Mouse (Mus musculus): ENCODE measurements at regions not wholly inside any gene's neighbourhood (a gene's known extent, or its start where the extent isn't known, plus 50 kb on each side); places are given as distances from the start of the nearest gene placed in this dataset.

DNA sequence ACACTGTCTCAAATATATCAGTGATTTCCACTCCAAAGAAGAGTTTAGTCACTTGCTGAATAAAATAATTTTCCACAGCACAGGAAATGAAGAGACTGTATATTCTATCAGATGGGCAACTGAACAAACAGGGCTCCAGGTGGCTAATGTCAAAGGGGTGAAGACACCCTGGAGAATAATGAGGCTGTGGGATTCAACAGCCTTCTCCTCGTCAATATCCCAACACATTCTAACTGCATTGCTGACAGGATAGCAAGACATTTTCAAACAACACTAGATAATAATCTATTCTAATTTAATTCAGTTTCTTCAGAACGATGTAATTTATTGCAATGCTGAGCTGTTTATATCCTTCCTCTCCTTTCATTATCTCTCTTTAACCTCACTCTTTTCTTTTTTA, 134.4 kb upstream of the Klhl13 start:
- no peak for DNase-seq (ENCODE audit: low spot score in 2 of 2)

GRCm38 (mm10) chrX:23495199-23495598, 130.3 kb upstream of the Klhl13 start:
- no peak for DNase-seq (ENCODE audit: low spot score in 2 of 2)

DNA sequence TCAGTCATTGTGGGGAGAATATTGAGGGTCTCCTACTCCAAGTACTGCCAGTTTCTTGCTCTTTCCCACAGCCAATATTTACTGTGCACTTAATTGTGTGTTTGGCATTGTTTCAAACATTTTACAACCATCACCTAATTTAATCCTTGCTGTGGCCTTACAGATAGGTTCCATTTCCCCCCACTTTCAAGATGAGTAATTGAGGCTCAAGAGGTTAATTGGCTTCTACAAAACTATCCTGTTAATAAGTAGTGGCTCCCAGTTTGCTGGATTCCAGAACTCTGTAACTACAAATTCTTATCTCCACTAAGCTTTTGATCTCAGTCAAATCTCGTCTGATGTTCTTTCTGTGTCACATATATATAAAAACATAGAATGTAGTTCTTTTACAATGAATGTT, 112.0 kb upstream of the Klhl13 start:
- no peak for DNase-seq (ENCODE audit: low spot score in 2 of 2)

GRCm38 (mm10) chrX:23466031-23466430, 101.1 kb upstream of the Klhl13 start:
- no peak for DNase-seq (ENCODE audit: low spot score in 2 of 2)

DNA sequence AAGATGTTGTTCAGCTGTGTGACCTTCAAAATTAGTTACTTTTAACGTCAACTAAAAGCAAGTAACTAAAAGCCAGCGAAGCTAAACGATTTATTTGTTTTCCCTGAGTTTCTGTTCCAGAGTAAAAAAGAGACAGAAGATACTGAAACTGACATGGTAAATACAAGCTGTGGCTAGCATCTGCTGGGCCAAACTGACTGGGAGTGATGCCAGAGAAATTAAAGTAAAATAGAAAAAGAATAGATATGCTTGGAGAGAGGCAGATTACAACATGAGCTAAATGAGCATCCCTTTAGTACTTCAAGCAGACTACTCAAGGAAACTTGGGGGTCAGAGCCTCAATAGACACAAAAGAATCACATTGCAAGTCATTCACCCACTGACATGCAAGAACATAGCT, 88.7 kb upstream of the Klhl13 start:
- DNase-seq (ENCODE audit: low spot score in 2 of 2) = peak; percentile 38 to 63

GRCm38 (mm10) chrX:23422746-23423145, 57.9 kb upstream of the Klhl13 start:
- no peak for DNase-seq (ENCODE audit: low spot score in 2 of 2)

DNA sequence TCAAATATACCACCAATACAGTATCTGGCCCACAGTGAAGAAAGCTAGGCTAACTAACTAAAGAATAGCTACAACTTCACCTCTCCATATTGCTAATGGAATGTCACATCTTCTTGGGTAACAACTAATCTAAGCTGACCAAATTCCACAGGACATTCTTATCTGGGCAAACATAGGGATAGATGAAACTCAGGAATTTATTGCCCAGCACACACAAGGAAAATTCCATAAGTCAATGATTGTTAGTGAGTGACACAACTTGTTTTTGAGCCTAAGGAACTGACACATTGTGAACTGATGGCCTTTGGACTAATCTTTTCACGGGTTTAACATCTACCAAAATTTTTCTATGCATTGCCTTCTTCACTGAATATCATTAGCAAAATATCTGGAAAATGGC, 52.6 kb upstream of the Klhl13 start:
- no peak for DNase-seq (ENCODE audit: low spot score in 2 of 2)

Data from layer of hippocampus, adult 18-20 months (tissue).